Mouse (Mus musculus): ENCODE measurements around the gene Tecpr2. TPM values are rescaled to one million over a fixed set of nuclear protein-coding genes. Genes with fewer than 3 reads are reported as not detected.
A peak's percentile ranks its signal among the peaks of the same experiment; 100 is the strongest.

Gene Tecpr2
- polyA plus RNA-seq, 1 experiment from 2014 or later = 2.1 TPM

DNA sequence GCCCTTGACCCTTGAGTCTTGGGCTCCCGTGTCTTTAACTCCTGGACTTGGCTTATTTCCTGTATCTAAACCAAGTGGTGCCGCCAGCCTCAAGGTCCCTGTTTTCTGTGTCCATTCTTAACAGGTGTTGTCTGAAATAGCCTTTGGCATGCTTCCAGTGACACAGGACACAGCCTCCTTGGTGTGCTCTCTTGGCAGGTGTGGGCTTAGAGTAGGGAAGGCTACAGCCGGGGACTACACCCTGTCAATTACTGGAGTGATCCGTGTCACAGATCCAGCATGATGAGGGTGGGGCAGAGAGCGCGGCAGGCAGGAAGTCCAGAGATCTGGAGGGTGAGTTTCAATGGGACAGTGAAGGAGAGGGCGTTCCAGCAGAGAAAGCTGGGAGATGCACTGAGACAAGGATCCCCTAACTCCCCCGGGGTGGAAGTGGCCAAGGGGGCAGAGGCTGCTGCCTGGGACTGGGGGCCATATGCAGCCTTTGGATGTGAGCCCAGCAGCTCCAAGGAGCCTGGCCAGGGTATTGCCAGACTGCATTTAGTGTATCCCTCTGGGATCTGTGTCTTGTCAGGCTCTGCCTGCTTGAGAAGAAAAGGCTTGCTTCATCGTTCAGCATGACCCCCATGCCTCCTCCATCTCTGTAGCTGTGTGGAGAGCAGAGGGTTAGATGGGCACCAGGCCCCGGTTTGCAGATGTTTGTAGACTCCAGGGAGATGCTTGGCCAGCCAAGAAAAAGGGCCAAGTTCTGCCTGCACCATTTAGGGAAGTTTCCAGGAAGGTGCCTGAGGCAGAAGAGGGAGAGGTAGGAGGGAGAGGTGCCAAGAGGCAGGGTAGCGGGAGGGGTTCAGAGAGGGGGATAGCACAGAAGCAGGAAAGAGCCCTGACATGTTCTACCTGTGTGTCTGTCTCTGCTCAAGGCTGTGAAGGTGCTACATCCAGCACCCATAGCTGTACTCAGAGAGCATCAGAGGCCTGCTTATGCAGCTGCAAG, 119.7 kb downstream of the Tecpr2 start:
- no peaks in the 10 kb centered on the region for H3K27me3 ChIP-seq (ENCODE audit: control insufficient read depth, insufficient read depth, low read depth, low read length)
- H3K4me1 ChIP-seq (ENCODE audit: control insufficient read depth, low read depth, low read length) = peaks cover 38% of the 10 kb centered on the region
- no peak; the same call in 1 of the 2 replicates for ATAC-seq (ENCODE audit: low read depth)
- H3K4me3 ChIP-seq (ENCODE audit: low read depth, low read length) = no peak overlapping the region
- WGBS (ENCODE audit: insufficient replicate concordance) = 46% methylated on average over 11 of the region's 11 CpGs
- H3K9me3 ChIP-seq (replicated peaks; ENCODE audit: control insufficient read depth, low read length) = no peaks in the 10 kb centered on the region
- no peak overlapping the region; the same call in 1 of the 2 replicates for H3K9ac ChIP-seq (ENCODE audit: low read depth, low read length)
- H3K4me2 ChIP-seq (ENCODE audit: low read depth, low read length) = no peak overlapping the region
- H3K27ac ChIP-seq (ENCODE audit: low read length) = peak overlapping the region; percentile 46
- no peaks in the 10 kb centered on the region for H3K36me3 ChIP-seq (ENCODE audit: control insufficient read depth, insufficient read depth)

- peak; percentile 64 for ATAC-seq (ENCODE audit: low read depth)
- no peak overlapping the region for H3K4me3 ChIP-seq (ENCODE audit: low read depth, low read length)
- peaks cover 35% of the 10 kb centered on the region for H3K4me1 ChIP-seq (ENCODE audit: control insufficient read depth, low read depth, low read length)
- 25% methylated on average over 6 of the region's 6 CpGs for WGBS (ENCODE audit: insufficient replicate concordance)
- no peaks in the 10 kb centered on the region for H3K9me3 ChIP-seq (replicated peaks; ENCODE audit: control insufficient read depth, low read length)
- 0 out of 2 replicates have a peak overlapping the region, but pooled peaks have one; percentile 22 for H3K9ac ChIP-seq (ENCODE audit: low read depth, low read length)
- H3K36me3 ChIP-seq (ENCODE audit: control insufficient read depth, insufficient read depth) = no peaks in the 10 kb centered on the region
- H3K27me3 ChIP-seq (ENCODE audit: control insufficient read depth, insufficient read depth, low read depth, low read length) = no peaks in the 10 kb centered on the region
- H3K4me2 ChIP-seq (ENCODE audit: low read depth, low read length) = peak overlapping the region; percentile 7; the same call in 1 of the 2 replicates
- H3K27ac ChIP-seq (ENCODE audit: low read length) = peak overlapping the region; percentile 66
Measured at GRCm38 (mm10) chr12:111009615-111010257, 120.7 kb downstream of the Tecpr2 start.

- Histone ChIP-seq H3K9me3 (replicated peaks; ENCODE audit: control insufficient read depth, low read length) (no peaks in the 10 kb centered on the region), H3K36me3 (ENCODE audit: control insufficient read depth, insufficient read depth) (no peaks in the 10 kb centered on the region), H3K27ac (ENCODE audit: low read length) (no peak overlapping the region), H3K27me3 (ENCODE audit: control insufficient read depth, insufficient read depth, low read depth, low read length) (no peaks in the 10 kb centered on the region), H3K9ac (ENCODE audit: low read depth, low read length) (no peak overlapping the region), H3K4me2 (ENCODE audit: low read depth, low read length) (no peak overlapping the region), H3K4me3 (ENCODE audit: low read depth, low read length) (no peak overlapping the region), H3K4me1 (ENCODE audit: control insufficient read depth, low read depth, low read length) (no peaks in the 10 kb centered on the region)
- no peak for ATAC-seq (ENCODE audit: low read depth)
- 62% methylated on average over 3 of the region's 3 CpGs for WGBS (ENCODE audit: insufficient replicate concordance)
Measured at GRCm38 (mm10) chr12:111016807-111017206, 127.7 kb downstream of the Tecpr2 start.

- Histone ChIP-seq H3K27ac (ENCODE audit: low read length) (no peak overlapping the region), H3K27me3 (ENCODE audit: control insufficient read depth, insufficient read depth, low read depth, low read length) (no peaks in the 10 kb centered on the region), H3K36me3 (ENCODE audit: control insufficient read depth, insufficient read depth) (no peaks in the 10 kb centered on the region), H3K4me3 (ENCODE audit: low read depth, low read length) (no peak overlapping the region), H3K4me1 (ENCODE audit: control insufficient read depth, low read depth, low read length) (no peaks in the 10 kb centered on the region), H3K4me2 (ENCODE audit: low read depth, low read length) (no peak overlapping the region), H3K9ac (ENCODE audit: low read depth, low read length) (no peak overlapping the region), H3K9me3 (replicated peaks; ENCODE audit: control insufficient read depth, low read length) (no peaks in the 10 kb centered on the region)
- 78% methylated on average over 11 of the region's 11 CpGs for WGBS (ENCODE audit: insufficient replicate concordance)
- ATAC-seq (ENCODE audit: low read depth) = no peak
Measured at GRCm38 (mm10) chr12:111018068-111018467, 129.0 kb downstream of the Tecpr2 start.

GRCm38 (mm10) chr12:111019086-111019485, 130.0 kb downstream of the Tecpr2 start:
- H3K27me3 ChIP-seq (ENCODE audit: control insufficient read depth, insufficient read depth, low read depth, low read length) = no peaks in the 10 kb centered on the region
- H3K4me2 ChIP-seq (ENCODE audit: low read depth, low read length) = no peak overlapping the region
- no peaks in the 10 kb centered on the region for H3K36me3 ChIP-seq (ENCODE audit: control insufficient read depth, insufficient read depth)
- H3K4me1 ChIP-seq (ENCODE audit: control insufficient read depth, low read depth, low read length) = no peaks in the 10 kb centered on the region
- no peak overlapping the region for H3K4me3 ChIP-seq (ENCODE audit: low read depth, low read length)
- WGBS (ENCODE audit: insufficient replicate concordance) = 77% methylated on average over 2 of the region's 2 CpGs
- H3K9ac ChIP-seq (ENCODE audit: low read depth, low read length) = no peak overlapping the region
- H3K27ac ChIP-seq (ENCODE audit: low read length) = no peak overlapping the region
- no peaks in the 10 kb centered on the region for H3K9me3 ChIP-seq (replicated peaks; ENCODE audit: control insufficient read depth, low read length)
- ATAC-seq (ENCODE audit: low read depth) = no peak

DNA sequence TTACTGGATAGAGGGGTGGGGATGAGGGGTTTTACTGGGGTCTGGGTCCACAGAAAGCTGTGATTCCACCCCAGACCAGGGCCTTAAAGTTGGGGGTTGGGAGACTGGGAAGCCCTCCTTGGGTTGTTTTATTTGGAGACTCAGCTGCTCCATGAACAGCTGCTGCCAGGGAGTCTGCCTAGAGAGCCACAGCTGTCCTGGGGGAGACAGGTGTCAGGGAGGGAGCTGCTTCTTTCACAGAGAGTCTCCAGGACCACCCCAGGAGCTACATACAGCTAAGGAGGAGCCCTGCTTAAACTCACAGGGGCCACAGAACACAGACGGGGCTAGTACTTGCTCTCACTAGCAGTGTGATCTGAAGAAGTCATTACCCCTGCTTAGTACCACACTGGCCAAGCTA, 132.1 kb downstream of the Tecpr2 start:
- no peak overlapping the region for H3K4me2 ChIP-seq (ENCODE audit: low read depth, low read length)
- H3K27me3 ChIP-seq (ENCODE audit: control insufficient read depth, insufficient read depth, low read depth, low read length) = no peaks in the 10 kb centered on the region
- ATAC-seq (ENCODE audit: low read depth) = no peak
- H3K4me3 ChIP-seq (ENCODE audit: low read depth, low read length) = no peak overlapping the region
- H3K9ac ChIP-seq (ENCODE audit: low read depth, low read length) = no peak overlapping the region
- H3K36me3 ChIP-seq (ENCODE audit: control insufficient read depth, insufficient read depth) = no peaks in the 10 kb centered on the region
- no peaks in the 10 kb centered on the region for H3K9me3 ChIP-seq (replicated peaks; ENCODE audit: control insufficient read depth, low read length)
- no peaks in the 10 kb centered on the region for H3K4me1 ChIP-seq (ENCODE audit: control insufficient read depth, low read depth, low read length)
- no peak overlapping the region for H3K27ac ChIP-seq (ENCODE audit: low read length)
- 30% methylated on average over 1 of the region's 1 CpGs for WGBS (ENCODE audit: insufficient replicate concordance)

DNA sequence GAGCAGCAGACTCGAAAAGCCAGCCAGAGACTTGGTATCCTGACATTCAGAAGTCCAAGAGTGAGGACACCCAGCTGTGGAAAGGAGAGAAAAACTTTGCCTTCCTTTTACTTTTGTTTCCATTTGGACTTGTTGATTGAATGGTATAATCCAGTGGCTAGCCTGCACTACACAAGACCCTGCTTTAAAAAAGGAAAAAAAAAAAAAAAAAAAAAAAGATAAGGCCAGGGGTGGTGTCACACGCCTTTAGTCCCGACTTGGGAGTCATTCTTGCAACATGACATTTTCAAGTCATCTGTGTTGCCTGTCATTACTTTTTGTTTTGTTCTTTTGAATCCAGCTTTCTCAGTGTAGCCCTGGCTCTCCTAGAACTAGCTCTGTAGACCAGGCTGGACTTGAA, 132.5 kb downstream of the Tecpr2 start:
- H3K27me3 ChIP-seq (ENCODE audit: control insufficient read depth, insufficient read depth, low read depth, low read length) = no peaks in the 10 kb centered on the region
- ATAC-seq (ENCODE audit: low read depth) = no peak
- no peak overlapping the region for H3K27ac ChIP-seq (ENCODE audit: low read length)
- no peak overlapping the region for H3K4me3 ChIP-seq (ENCODE audit: low read depth, low read length)
- H3K4me2 ChIP-seq (ENCODE audit: low read depth, low read length) = no peak overlapping the region
- 33% methylated on average over 3 of the region's 3 CpGs for WGBS (ENCODE audit: insufficient replicate concordance)
- no peaks in the 10 kb centered on the region for H3K9me3 ChIP-seq (replicated peaks; ENCODE audit: control insufficient read depth, low read length)
- no peaks in the 10 kb centered on the region for H3K36me3 ChIP-seq (ENCODE audit: control insufficient read depth, insufficient read depth)
- no peaks in the 10 kb centered on the region for H3K4me1 ChIP-seq (ENCODE audit: control insufficient read depth, low read depth, low read length)
- H3K9ac ChIP-seq (ENCODE audit: low read depth, low read length) = no peak overlapping the region
